Mouse (Mus musculus) lung, adult 2 months (tissue): ENCODE results near the gene Faah.

Experiments used
- CTCF ChIP-seq: fragments of 200-500 bp; IDR thresholded peaks from 2 replicates; pipeline ENCODE4 v1.5.1; 2011; ENCODE audit warnings: mild to moderate bottlenecking, low read length, control low read depth; ENCODE audit not compliant: insufficient read depth
- POLR2A ChIP-seq: fragments of 200-500 bp; IDR thresholded peaks from 2 replicates; pipeline ENCODE4 v1.6.1; 2011; ENCODE audit warnings: low read depth, mild to moderate bottlenecking, control low read depth, low read length, borderline replicate concordance; ENCODE audit errors: extremely low read depth

DNA sequence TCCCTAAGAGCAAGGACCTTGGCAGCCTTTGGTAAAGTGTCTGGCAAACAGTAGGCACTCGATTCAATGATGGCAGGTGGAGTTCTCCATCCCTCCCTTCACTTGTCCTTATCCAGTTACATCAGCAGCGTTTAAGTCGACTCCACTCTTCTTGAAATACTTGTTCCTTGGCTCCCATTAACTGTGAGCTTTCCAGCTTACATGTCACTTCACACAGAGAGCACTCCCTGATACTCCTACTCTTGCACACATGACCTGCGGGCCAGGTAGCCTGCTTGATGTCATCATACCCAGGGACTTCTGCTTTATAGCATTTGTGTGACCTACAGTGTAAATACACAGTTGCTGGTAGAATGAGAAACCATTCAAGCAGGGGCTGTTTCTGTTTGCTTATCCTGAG, 21.0 kb downstream of the Faah start:
- TF ChIP-seq POLR2A, result no peak
- TF ChIP-seq CTCF, result no peak
